Mouse (Mus musculus): ENCODE results near the gene Atp5d. TPM values are rescaled to one million over a fixed set of nuclear protein-coding genes. Genes with fewer than 3 reads are reported as not detected.

Gene Atp5d
- polyA plus RNA-seq, 1 experiment from 2014 or later = 529 TPM

DNA sequence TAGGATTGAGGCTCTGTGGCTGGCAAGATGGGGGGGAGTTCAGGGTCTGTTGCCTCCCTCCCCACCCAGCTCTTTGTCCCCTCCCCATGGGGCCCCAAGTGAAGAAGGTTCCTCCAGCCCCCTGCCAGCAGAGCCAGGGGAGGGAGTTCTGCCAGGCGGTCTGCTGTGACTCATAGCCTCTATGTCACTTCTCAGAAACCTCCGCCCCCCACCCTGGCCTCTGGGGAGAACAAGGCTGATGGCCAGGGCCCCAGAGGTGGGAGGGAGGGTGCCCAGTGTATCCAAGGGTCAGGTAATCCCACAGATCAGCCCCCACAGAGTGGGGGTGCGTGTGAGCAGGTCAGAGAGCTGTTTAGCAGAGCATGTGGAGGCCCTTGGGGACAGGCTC is 14.4 kb downstream of the Atp5d start:
- Histone ChIP-seq H3K27me3 (ENCODE audit: insufficient read depth, low read length) (no peaks in the 10 kb centered on the region), H3K9me3 (ENCODE audit: low read depth, low read length) (no peaks in the 10 kb centered on the region), H3K4me3 (ENCODE audit: low read depth, low read length) (peak overlapping the region; percentile 99), H3K4me2 (peak overlapping the region; percentile 100), H3K4me1 (ENCODE audit: insufficient read depth) (peaks cover 18% of the 10 kb centered on the region), H3K27ac (ENCODE audit: low read depth) (peak overlapping the region; percentile 100), H3K9ac (peak overlapping the region; percentile 99), H3K36me3 (ENCODE audit: insufficient read depth) (peaks cover 79% of the 10 kb centered on the region)
- DNase-seq (no peak), ATAC-seq (ENCODE audit: insufficient read depth) (no peak)
- 16% methylated on average over 3 of the region's 3 CpGs for WGBS
- no peak for TF ChIP-seq CTCF (IDR thresholded peaks at IDR 0.05; ENCODE audit: low read depth)

DNA sequence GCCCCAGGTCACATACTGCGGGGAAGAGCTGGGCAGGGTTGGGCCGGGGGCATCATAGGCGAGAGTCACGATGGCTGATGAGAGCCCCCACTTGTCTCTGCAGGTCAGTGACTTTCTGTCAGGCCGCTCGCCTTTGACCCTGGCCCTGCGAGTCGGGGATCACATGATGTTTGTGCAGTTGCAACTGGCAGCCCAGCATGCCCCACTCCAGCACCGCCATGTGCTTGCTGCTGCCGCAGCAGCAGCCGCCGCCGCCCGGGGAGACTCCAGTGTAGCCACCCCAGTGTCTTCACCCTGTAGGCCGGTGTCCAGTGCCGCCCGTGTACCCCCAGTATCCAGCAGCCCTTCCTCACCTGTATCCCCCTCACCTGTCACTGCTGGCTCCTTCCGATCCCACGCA is 15.3 kb downstream of the Atp5d start:
- no peaks in the 10 kb centered on the region for H3K27me3 ChIP-seq (ENCODE audit: insufficient read depth, low read length)
- H3K4me3 ChIP-seq (ENCODE audit: low read depth, low read length) = peak overlapping the region; percentile 99; the same call in 1 of the 2 replicates
- H3K4me2 ChIP-seq = peak overlapping the region; percentile 100
- H3K36me3 ChIP-seq (ENCODE audit: insufficient read depth) = peaks cover 87% of the 10 kb centered on the region
- peaks cover 21% of the 10 kb centered on the region for H3K4me1 ChIP-seq (ENCODE audit: insufficient read depth)
- TF ChIP-seq CTCF (IDR thresholded peaks at IDR 0.05; ENCODE audit: low read depth) = no peak
- 73% methylated on average over 19 of the region's 19 CpGs for WGBS
- peak overlapping the region; percentile 100; the same call in 1 of the 2 replicates for H3K27ac ChIP-seq (ENCODE audit: low read depth)
- H3K9ac ChIP-seq = 0 out of 2 replicates have a peak overlapping the region, but pooled peaks have one; percentile 99
- H3K9me3 ChIP-seq (ENCODE audit: low read depth, low read length) = no peaks in the 10 kb centered on the region
- DNase-seq (no peak), ATAC-seq (ENCODE audit: insufficient read depth) (no peak)

DNA sequence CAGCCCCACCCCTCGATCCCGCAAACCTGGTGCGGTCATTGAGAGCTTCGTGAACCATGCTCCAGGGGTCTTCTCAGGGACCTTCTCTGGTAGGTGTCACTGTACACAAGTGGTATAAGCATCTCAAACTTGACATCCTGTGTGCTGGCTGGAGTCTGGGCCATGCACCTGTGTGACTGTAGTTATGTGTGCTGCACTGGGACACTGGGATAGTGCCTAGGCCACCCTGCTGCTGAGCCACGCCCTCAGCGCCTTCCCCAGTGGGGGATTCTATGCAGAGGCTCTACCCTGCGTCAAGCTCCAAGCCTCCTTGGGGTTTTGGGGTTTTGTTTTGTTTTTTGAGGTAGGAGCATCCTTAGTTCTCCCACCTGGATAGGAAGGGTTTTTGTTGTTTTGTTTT is 16.0 kb downstream of the Atp5d start:
- H3K27ac ChIP-seq (ENCODE audit: low read depth) = no peak overlapping the region; the same call in 1 of the 2 replicates
- 82% methylated on average over 7 of the region's 7 CpGs for WGBS

DNA sequence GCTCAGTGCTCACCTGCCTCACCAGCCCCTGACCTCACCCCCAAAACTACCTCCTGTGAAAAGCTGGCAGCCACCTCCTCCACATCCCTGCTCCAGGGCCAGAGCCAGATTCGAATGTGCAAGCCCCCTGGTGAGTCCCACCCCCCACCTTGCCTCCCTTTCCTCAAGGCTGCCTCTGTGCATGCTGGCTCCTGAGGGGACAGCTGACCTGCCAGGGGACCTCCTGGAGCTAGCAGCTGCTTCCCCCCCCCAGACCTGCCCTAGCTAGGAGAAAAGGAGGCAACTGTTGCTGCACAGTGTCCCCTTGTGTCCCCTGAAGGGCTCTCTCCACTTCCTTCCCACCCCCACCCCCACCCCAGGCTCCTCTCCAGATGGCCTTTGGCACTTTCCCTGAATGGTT is 16.8 kb downstream of the Atp5d start:
- DNase-seq (no peak), ATAC-seq (ENCODE audit: insufficient read depth) (no peak)
- TF ChIP-seq CTCF (IDR thresholded peaks at IDR 0.05; ENCODE audit: low read depth) = no peak
- 64% methylated on average over 1 of the region's 1 CpGs for WGBS
- Histone ChIP-seq H3K4me2 (no peak overlapping the region), H3K27me3 (ENCODE audit: insufficient read depth, low read length) (no peaks in the 10 kb centered on the region), H3K9ac (no peak overlapping the region; the same call in 1 of the 2 replicates), H3K4me1 (ENCODE audit: insufficient read depth) (peaks cover 27% of the 10 kb centered on the region), H3K27ac (ENCODE audit: low read depth) (peak overlapping the region; percentile 50; the same call in 1 of the 2 replicates), H3K9me3 (ENCODE audit: low read depth, low read length) (no peaks in the 10 kb centered on the region), H3K36me3 (ENCODE audit: insufficient read depth) (peaks cover 81% of the 10 kb centered on the region), H3K4me3 (ENCODE audit: low read depth, low read length) (0 out of 2 replicates have a peak overlapping the region, but pooled peaks have one; percentile 2)

More for the DNA sequence above, 16.0 kb downstream of the Atp5d start:
- Histone ChIP-seq H3K27me3 (ENCODE audit: insufficient read depth, low read length) (no peaks in the 10 kb centered on the region), H3K4me2 (no peak overlapping the region), H3K4me3 (ENCODE audit: low read depth, low read length) (no peak overlapping the region), H3K36me3 (ENCODE audit: insufficient read depth) (peaks cover 87% of the 10 kb centered on the region), H3K9ac (no peak overlapping the region; the same call in 1 of the 2 replicates), H3K4me1 (ENCODE audit: insufficient read depth) (peaks cover 23% of the 10 kb centered on the region), H3K9me3 (ENCODE audit: low read depth, low read length) (no peaks in the 10 kb centered on the region)
- no peak for TF ChIP-seq CTCF (IDR thresholded peaks at IDR 0.05; ENCODE audit: low read depth)
- ATAC-seq (ENCODE audit: insufficient read depth) (no peak), DNase-seq (no peak)

DNA sequence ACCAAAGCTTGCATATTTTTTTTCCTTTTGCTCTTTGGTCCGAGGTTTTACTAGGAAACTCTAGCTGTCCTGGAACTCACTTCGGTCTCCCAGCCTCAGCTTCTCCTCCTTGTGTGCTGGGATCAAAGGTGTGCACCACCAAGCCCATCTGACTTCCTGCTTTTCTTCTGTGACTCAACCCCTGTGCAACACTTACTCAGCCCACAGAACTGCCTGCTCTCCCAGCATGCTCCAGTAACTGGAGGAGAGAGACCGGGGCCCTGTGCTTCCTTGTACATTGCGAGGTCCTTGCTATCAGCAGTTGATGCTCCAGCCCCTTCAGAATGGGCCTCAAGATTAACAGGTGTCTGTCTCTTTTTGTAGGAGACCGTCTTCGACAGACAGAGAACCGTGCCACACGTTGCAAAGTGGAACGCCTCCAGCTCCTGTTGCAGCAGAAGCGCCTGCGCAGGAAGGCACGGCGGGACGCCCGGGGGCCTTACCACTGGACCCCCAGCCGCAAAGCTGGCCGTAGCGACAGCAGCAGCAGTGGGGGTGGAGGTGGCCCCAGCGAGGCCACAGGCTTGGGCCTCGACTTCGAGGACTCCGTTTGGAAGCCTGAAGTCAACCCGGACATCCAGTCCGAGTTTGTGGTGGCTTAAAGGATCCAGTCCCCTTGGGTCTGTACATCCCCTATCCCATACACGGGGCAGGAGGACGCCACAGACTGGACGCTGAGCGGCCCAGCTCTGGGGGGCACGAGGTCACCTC is 17.7 kb downstream of the Atp5d start:
- Histone ChIP-seq H3K36me3 (ENCODE audit: insufficient read depth) (peaks cover 73% of the 10 kb centered on the region), H3K9me3 (ENCODE audit: low read depth, low read length) (no peaks in the 10 kb centered on the region), H3K9ac (no peak overlapping the region), H3K4me2 (no peak overlapping the region; the same call in 1 of the 2 replicates), H3K27me3 (ENCODE audit: insufficient read depth, low read length) (no peaks in the 10 kb centered on the region), H3K27ac (ENCODE audit: low read depth) (peak overlapping the region; percentile 74; the same call in 1 of the 2 replicates), H3K4me3 (ENCODE audit: low read depth, low read length) (peak overlapping the region; percentile 9; the same call in 1 of the 2 replicates), H3K4me1 (ENCODE audit: insufficient read depth) (peaks cover 35% of the 10 kb centered on the region)
- no peak for TF ChIP-seq CTCF (IDR thresholded peaks at IDR 0.05; ENCODE audit: low read depth)
- DNase-seq (no peak), ATAC-seq (ENCODE audit: insufficient read depth) (no peak)
- 72% methylated on average over 29 of the region's 29 CpGs for WGBS

DNA sequence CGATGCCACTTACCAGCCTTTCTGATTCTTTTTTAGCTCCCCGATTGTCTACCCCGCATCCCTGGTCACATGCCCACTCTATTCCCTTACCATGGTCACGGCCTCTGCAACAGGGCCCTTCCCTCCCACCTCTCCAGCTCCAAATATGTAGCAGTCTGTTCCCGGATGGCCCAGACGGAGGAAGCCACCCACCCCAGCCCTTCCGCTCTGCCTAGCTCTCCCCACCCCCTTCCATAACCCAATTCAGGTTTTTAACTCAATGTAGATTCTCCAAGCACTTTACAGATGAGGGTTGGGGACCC is 18.3 kb downstream of the Atp5d start:
- no peak for ATAC-seq (ENCODE audit: insufficient read depth)
- no peak overlapping the region for H3K9ac ChIP-seq
- TF ChIP-seq CTCF (IDR thresholded peaks at IDR 0.05; ENCODE audit: low read depth) = no peak
- H3K27me3 ChIP-seq (ENCODE audit: insufficient read depth, low read length) = no peaks in the 10 kb centered on the region
- H3K4me3 ChIP-seq (ENCODE audit: low read depth, low read length) = peak overlapping the region; percentile 9; the same call in 1 of the 2 replicates
- H3K4me1 ChIP-seq (ENCODE audit: insufficient read depth) = peaks cover 39% of the 10 kb centered on the region
- H3K4me2 ChIP-seq = peak overlapping the region; percentile 18; the same call in 1 of the 2 replicates
- peak; percentile 43 for DNase-seq
- H3K9me3 ChIP-seq (ENCODE audit: low read depth, low read length) = no peaks in the 10 kb centered on the region
- peaks cover 68% of the 10 kb centered on the region for H3K36me3 ChIP-seq (ENCODE audit: insufficient read depth)
- WGBS = 54% methylated on average over 7 of the region's 7 CpGs
- peak overlapping the region; percentile 74; the same call in 1 of the 2 replicates for H3K27ac ChIP-seq (ENCODE audit: low read depth)

DNA sequence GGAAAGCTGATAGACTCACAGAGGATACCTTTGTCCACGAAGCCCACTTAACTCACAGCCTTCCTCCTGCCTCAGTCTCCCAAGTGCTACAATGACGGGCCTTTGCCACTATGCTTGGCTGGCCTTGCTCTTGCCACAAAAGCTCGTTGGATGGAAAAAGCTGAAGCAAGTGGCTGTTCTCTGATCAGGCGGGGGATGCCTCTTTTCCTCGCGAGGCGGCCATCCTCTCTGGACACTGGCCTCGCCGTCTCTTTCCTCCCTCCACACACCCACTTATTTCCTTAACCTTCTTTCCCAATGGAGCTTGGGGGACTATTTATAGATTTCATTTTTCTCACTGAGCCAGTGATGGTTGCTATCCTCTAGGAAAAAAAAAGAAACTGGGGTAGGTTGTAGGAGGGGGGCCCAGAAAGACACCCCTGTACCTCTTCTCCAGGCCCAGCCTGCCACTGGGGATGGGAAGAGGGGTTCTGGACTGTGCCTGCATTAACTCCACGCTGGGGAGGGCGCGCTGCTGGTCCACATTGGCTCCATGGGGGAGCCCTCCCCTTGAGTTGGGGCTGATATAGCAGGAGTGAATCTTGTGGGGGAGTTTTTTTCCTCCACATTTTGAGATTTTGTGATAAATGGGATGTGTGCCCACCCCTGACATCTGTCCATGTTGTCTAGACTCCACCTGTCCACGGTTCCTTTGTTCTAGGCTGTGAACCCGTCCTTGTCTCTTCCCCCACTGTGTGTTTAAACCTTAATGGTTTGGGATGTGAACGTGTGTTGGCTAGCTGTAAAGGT is 18.9 kb downstream of the Atp5d start:
- no peak for TF ChIP-seq CTCF (IDR thresholded peaks at IDR 0.05; ENCODE audit: low read depth)
- Histone ChIP-seq H3K4me2 (peak overlapping the region; percentile 18; the same call in 1 of the 2 replicates), H3K36me3 (ENCODE audit: insufficient read depth) (peaks cover 61% of the 10 kb centered on the region), H3K4me3 (ENCODE audit: low read depth, low read length) (peak overlapping the region; percentile 9; the same call in 1 of the 2 replicates), H3K27ac (ENCODE audit: low read depth) (peak overlapping the region; percentile 74; the same call in 1 of the 2 replicates), H3K4me1 (ENCODE audit: insufficient read depth) (peaks cover 45% of the 10 kb centered on the region), H3K9ac (no peak overlapping the region), H3K27me3 (ENCODE audit: insufficient read depth, low read length) (no peaks in the 10 kb centered on the region), H3K9me3 (ENCODE audit: low read depth, low read length) (no peaks in the 10 kb centered on the region)
- ATAC-seq (ENCODE audit: insufficient read depth) = no peak
- no peak for DNase-seq
- WGBS = 53% methylated on average over 15 of the region's 15 CpGs
